Mouse (Mus musculus) 416B (cell line): ENCODE measurements around the gene Cyb5r1.

Experiments used
- DNase-seq: peaks from one replicate; pipeline ENCODE4 v3.0.0; 2011; ENCODE audit warnings: low read depth

The Cyb5r1 gene

DNA sequence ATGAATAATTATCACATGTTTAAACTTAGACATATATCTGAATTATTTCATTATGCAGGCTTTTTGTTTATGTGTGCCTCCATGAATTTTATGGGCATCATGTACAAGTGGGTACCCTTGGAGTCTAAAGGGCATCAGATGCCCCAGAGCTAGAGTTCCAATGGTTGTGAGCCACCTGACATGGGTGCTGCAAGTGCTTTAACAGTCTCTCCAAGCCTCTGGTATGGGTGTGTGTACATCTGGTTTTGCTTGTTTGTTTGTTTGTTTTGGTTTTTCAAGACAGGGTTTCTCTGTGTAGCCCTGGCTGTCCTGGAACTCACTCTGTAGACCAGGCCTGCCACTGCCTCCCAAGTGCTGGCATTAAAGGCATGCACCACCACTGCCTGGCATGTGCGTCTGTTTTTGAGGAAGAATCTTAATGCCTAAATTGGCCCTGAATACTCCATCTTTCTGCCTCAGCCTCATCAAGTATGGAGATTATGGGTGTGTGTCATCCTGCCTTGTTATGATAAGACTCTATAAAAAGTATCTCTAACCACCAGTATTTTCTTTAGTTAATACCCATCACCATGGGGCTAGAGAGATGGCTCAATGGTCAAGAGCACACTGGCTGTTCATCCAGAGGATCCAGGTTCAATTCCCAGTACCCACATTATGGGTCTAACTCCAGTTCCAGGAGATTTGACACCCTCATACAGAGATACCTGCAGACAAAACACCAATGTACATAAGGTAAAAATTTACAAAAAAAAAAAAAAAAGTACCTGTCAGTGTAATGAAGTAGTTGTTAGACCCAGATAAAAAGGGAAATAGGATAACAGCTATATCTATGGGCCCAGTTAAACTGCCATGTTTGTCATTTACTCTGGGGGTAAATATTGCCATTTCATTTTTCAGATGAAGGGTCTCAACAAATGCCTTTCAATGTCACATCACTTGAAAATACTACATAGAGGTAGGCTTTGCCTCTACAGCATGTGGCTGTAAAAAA lies 55.2 kb downstream of the Cyb5r1 start:
- no peak for DNase-seq
